Mouse (Mus musculus) E14TG2a.4 (cell line): Measurements from ENCODE around the gene Dtx1.

Source experiments
- CTCF ChIP-seq: conservative IDR thresholded peaks from 2 replicates; pipeline ENCODE4 v1.5.1; 2014; ENCODE audit warnings: low read length
- NANOG ChIP-seq: IDR thresholded peaks from 2 replicates; pipeline ENCODE4 v1.6.1; 2014; ENCODE audit warnings: borderline replicate concordance, low read length, mixed read lengths
- POU5F1 ChIP-seq: IDR thresholded peaks from 2 replicates; pipeline ENCODE4 v1.6.1; 2014; ENCODE audit warnings: low read length, borderline replicate concordance

- no peak for TF ChIP-seq CTCF
- no peak for TF ChIP-seq NANOG
- TF ChIP-seq POU5F1: no peak
Measured at GRCm38 (mm10) chr5:120634860-120635259, 76.9 kb downstream of the Dtx1 start.
